Mouse (Mus musculus): ENCODE results near the gene Zfp644. TPM values are rescaled to one million over a fixed set of nuclear protein-coding genes. Genes with fewer than 3 reads are reported as not detected.

Zfp644 gene
- 35.8 and 36.3 TPM in 2 replicates for polyA plus RNA-seq (2015; fragmentation: Nextera tagmentation; extraction: Ambion mirVana)

- ATAC-seq: peak; percentile 96
- H3K4me1 ChIP-seq (ENCODE audit: control insufficient read depth, insufficient read depth, low read length): peaks cover 7% of the 10 kb centered on the region
- peak within 1 kb of the TSS; percentile 99 for H3K27ac ChIP-seq (ENCODE audit: low read length)
- no peaks in the 10 kb centered on the region for H3K27me3 ChIP-seq (replicated peaks; ENCODE audit: control insufficient read depth, insufficient read depth, low read length)
- H3K9me3 ChIP-seq (ENCODE audit: control insufficient read depth, low read length): no peaks in the 10 kb centered on the region
- peak within 1 kb of the TSS; percentile 88 for H3K4me3 ChIP-seq (ENCODE audit: low read length)
- H3K4me2 ChIP-seq (ENCODE audit: low read depth, low read length): peak within 1 kb of the TSS; percentile 83
- 0 out of 2 replicates have a peak, but pooled peaks cover 3% of the 10 kb centered on the region for H3K36me3 ChIP-seq (ENCODE audit: control insufficient read depth, insufficient read depth, low read length)
- 1% methylated on average over 70 of the region's 71 CpGs for WGBS
- H3K9ac ChIP-seq (ENCODE audit: low read depth, low read length): peak within 1 kb of the TSS; percentile 99
Measured at GRCm38 (mm10) chr5:106696396-106697337, at the start of gene Zfp644. TSS of gene Zfp644 (minus strand) at chr5:106697287.

GRCm38 (mm10) chr5:106739716-106740115 lies 42.6 kb upstream of the Zfp644 start:
- Histone ChIP-seq H3K4me3 (ENCODE audit: low read length) (no peak overlapping the region), H3K36me3 (ENCODE audit: control insufficient read depth, insufficient read depth, low read length) (no peaks in the 10 kb centered on the region), H3K9me3 (ENCODE audit: control insufficient read depth, low read length) (no peaks in the 10 kb centered on the region), H3K4me2 (ENCODE audit: low read depth, low read length) (no peak overlapping the region), H3K9ac (ENCODE audit: low read depth, low read length) (no peak overlapping the region), H3K27ac (ENCODE audit: low read length) (no peak overlapping the region), H3K4me1 (ENCODE audit: control insufficient read depth, insufficient read depth, low read length) (no peaks in the 10 kb centered on the region), H3K27me3 (replicated peaks; ENCODE audit: control insufficient read depth, insufficient read depth, low read length) (no peaks in the 10 kb centered on the region)
- 43% methylated on average over 6 of the region's 6 CpGs for WGBS
- no peak for ATAC-seq

- no peak overlapping the region for H3K4me3 ChIP-seq (ENCODE audit: low read length)
- no peak for ATAC-seq
- no peak overlapping the region for H3K4me2 ChIP-seq (ENCODE audit: low read depth, low read length)
- 87% methylated on average over 3 of the region's 3 CpGs for WGBS
- H3K9me3 ChIP-seq (ENCODE audit: control insufficient read depth, low read length): no peaks in the 10 kb centered on the region
- no peaks in the 10 kb centered on the region for H3K36me3 ChIP-seq (ENCODE audit: control insufficient read depth, insufficient read depth, low read length)
- H3K27me3 ChIP-seq (replicated peaks; ENCODE audit: control insufficient read depth, insufficient read depth, low read length): no peaks in the 10 kb centered on the region
- no peaks in the 10 kb centered on the region for H3K4me1 ChIP-seq (ENCODE audit: control insufficient read depth, insufficient read depth, low read length)
- H3K9ac ChIP-seq (ENCODE audit: low read depth, low read length): no peak overlapping the region
- no peak overlapping the region for H3K27ac ChIP-seq (ENCODE audit: low read length)
Measured at GRCm38 (mm10) chr5:106723487-106723886, 26.4 kb upstream of the Zfp644 start.

- Histone ChIP-seq H3K4me3 (ENCODE audit: low read length) (no peak overlapping the region), H3K9ac (ENCODE audit: low read depth, low read length) (no peak overlapping the region), H3K36me3 (ENCODE audit: control insufficient read depth, insufficient read depth, low read length) (no peaks in the 10 kb centered on the region), H3K27ac (ENCODE audit: low read length) (no peak overlapping the region), H3K9me3 (ENCODE audit: control insufficient read depth, low read length) (no peaks in the 10 kb centered on the region), H3K4me1 (ENCODE audit: control insufficient read depth, insufficient read depth, low read length) (no peaks in the 10 kb centered on the region), H3K4me2 (ENCODE audit: low read depth, low read length) (no peak overlapping the region), H3K27me3 (replicated peaks; ENCODE audit: control insufficient read depth, insufficient read depth, low read length) (no peaks in the 10 kb centered on the region)
- 68% methylated on average over 5 of the region's 5 CpGs for WGBS
- no peak for ATAC-seq
Measured at GRCm38 (mm10) chr5:106722771-106723170, 25.7 kb upstream of the Zfp644 start.

GRCm38 (mm10) chr5:106711870-106712277 lies 14.8 kb upstream of the Zfp644 start:
- Histone ChIP-seq H3K4me1 (ENCODE audit: control insufficient read depth, insufficient read depth, low read length) (peaks cover 14% of the 10 kb centered on the region), H3K4me3 (ENCODE audit: low read length) (no peak overlapping the region), H3K9me3 (ENCODE audit: control insufficient read depth, low read length) (no peaks in the 10 kb centered on the region), H3K9ac (ENCODE audit: low read depth, low read length) (no peak overlapping the region), H3K27me3 (replicated peaks; ENCODE audit: control insufficient read depth, insufficient read depth, low read length) (no peaks in the 10 kb centered on the region), H3K36me3 (ENCODE audit: control insufficient read depth, insufficient read depth, low read length) (no peaks in the 10 kb centered on the region), H3K27ac (ENCODE audit: low read length) (peak overlapping the region; percentile 63), H3K4me2 (ENCODE audit: low read depth, low read length) (no peak overlapping the region)
- 46% methylated on average over 3 of the region's 3 CpGs for WGBS
- peak; percentile 53 for ATAC-seq

- ATAC-seq: peak; percentile 49; the same call in 1 of the 2 replicates
- Histone ChIP-seq H3K4me3 (ENCODE audit: low read length) (no peak overlapping the region), H3K36me3 (ENCODE audit: control insufficient read depth, insufficient read depth, low read length) (no peaks in the 10 kb centered on the region), H3K27me3 (replicated peaks; ENCODE audit: control insufficient read depth, insufficient read depth, low read length) (no peaks in the 10 kb centered on the region), H3K9me3 (ENCODE audit: control insufficient read depth, low read length) (no peaks in the 10 kb centered on the region), H3K27ac (ENCODE audit: low read length) (peak overlapping the region; percentile 29), H3K4me1 (ENCODE audit: control insufficient read depth, insufficient read depth, low read length) (peaks cover 14% of the 10 kb centered on the region), H3K4me2 (ENCODE audit: low read depth, low read length) (no peak overlapping the region), H3K9ac (ENCODE audit: low read depth, low read length) (no peak overlapping the region)
- WGBS: 76% methylated on average over 5 of the region's 5 CpGs
Measured at GRCm38 (mm10) chr5:106711220-106711726, 14.2 kb upstream of the Zfp644 start.

- no peak overlapping the region for H3K27ac ChIP-seq (ENCODE audit: low read length)
- H3K4me1 ChIP-seq (ENCODE audit: control insufficient read depth, insufficient read depth, low read length): peaks cover 14% of the 10 kb centered on the region
- no peak overlapping the region for H3K9ac ChIP-seq (ENCODE audit: low read depth, low read length)
- H3K4me3 ChIP-seq (ENCODE audit: low read length): no peak overlapping the region
- 67% methylated on average over 12 of the region's 12 CpGs for WGBS
- no peaks in the 10 kb centered on the region for H3K9me3 ChIP-seq (ENCODE audit: control insufficient read depth, low read length)
- ATAC-seq: peak; percentile 57
- no peak overlapping the region for H3K4me2 ChIP-seq (ENCODE audit: low read depth, low read length)
- no peaks in the 10 kb centered on the region for H3K36me3 ChIP-seq (ENCODE audit: control insufficient read depth, insufficient read depth, low read length)
- H3K27me3 ChIP-seq (replicated peaks; ENCODE audit: control insufficient read depth, insufficient read depth, low read length): no peaks in the 10 kb centered on the region
Measured at GRCm38 (mm10) chr5:106710611-106711010, 13.5 kb upstream of the Zfp644 start.

GRCm38 (mm10) chr5:106710085-106710409 lies 13.0 kb upstream of the Zfp644 start:
- Histone ChIP-seq H3K4me1 (ENCODE audit: control insufficient read depth, insufficient read depth, low read length) (peaks cover 14% of the 10 kb centered on the region), H3K27me3 (replicated peaks; ENCODE audit: control insufficient read depth, insufficient read depth, low read length) (no peaks in the 10 kb centered on the region), H3K4me3 (ENCODE audit: low read length) (no peak overlapping the region), H3K9ac (ENCODE audit: low read depth, low read length) (0 out of 2 replicates have a peak overlapping the region, but pooled peaks have one; percentile 6), H3K4me2 (ENCODE audit: low read depth, low read length) (no peak overlapping the region), H3K36me3 (ENCODE audit: control insufficient read depth, insufficient read depth, low read length) (no peaks in the 10 kb centered on the region), H3K9me3 (ENCODE audit: control insufficient read depth, low read length) (no peaks in the 10 kb centered on the region), H3K27ac (ENCODE audit: low read length) (no peak overlapping the region)
- ATAC-seq: no peak
- WGBS: 44% methylated on average over 2 of the region's 2 CpGs

- Histone ChIP-seq H3K9me3 (ENCODE audit: control insufficient read depth, low read length) (no peaks in the 10 kb centered on the region), H3K27ac (ENCODE audit: low read length) (no peak overlapping the region), H3K4me3 (ENCODE audit: low read length) (no peak overlapping the region), H3K36me3 (ENCODE audit: control insufficient read depth, insufficient read depth, low read length) (no peaks in the 10 kb centered on the region), H3K4me1 (ENCODE audit: control insufficient read depth, insufficient read depth, low read length) (peaks cover 14% of the 10 kb centered on the region), H3K9ac (ENCODE audit: low read depth, low read length) (0 out of 2 replicates have a peak overlapping the region, but pooled peaks have one; percentile 6), H3K4me2 (ENCODE audit: low read depth, low read length) (no peak overlapping the region), H3K27me3 (replicated peaks; ENCODE audit: control insufficient read depth, insufficient read depth, low read length) (no peaks in the 10 kb centered on the region)
- peak; percentile 77 for ATAC-seq
- WGBS: 41% methylated on average over 11 of the region's 11 CpGs
Measured at GRCm38 (mm10) chr5:106709388-106710084, 12.4 kb upstream of the Zfp644 start.
